Mouse (Mus musculus): ENCODE measurements around the gene Ylpm1. TPM values are rescaled to one million over a fixed set of nuclear protein-coding genes. Genes with fewer than 3 reads are reported as not detected.

Ylpm1 gene
- polyA plus RNA-seq (2014; fragmentation: Nextera tagmentation; extraction: Ambion mirVana), result 44.4 and 46.4 TPM in 2 replicates

- peak; percentile 99 for DNase-seq (ENCODE audit: low spot score, missing footprints)
- Histone ChIP-seq H3K36me3 (ENCODE audit: control insufficient read depth, insufficient read depth, low read length) (no peaks in the 10 kb centered on the region), H3K4me3 (ENCODE audit: low read depth, low read length) (peak within 1 kb of the TSS; percentile 96), H3K9me3 (ENCODE audit: control insufficient read depth, low read length) (no peaks in the 10 kb centered on the region), H3K4me2 (peak within 1 kb of the TSS; percentile 94), H3K9ac (ENCODE audit: low read length) (peak within 1 kb of the TSS; percentile 99), H3K4me1 (ENCODE audit: control insufficient read depth, insufficient read depth, low read length) (peaks cover 14% of the 10 kb centered on the region), H3K27me3 (ENCODE audit: control insufficient read depth, insufficient read depth, low read length) (no peaks in the 10 kb centered on the region), H3K27ac (ENCODE audit: low read depth, low read length) (peak within 1 kb of the TSS; percentile 48)
- under 1% methylated on average over 45 of the region's 45 CpGs for WGBS
- ATAC-seq (ENCODE audit: low FRiP score), result peak; percentile 97
These were observed at the start of gene Ylpm1 for GRCm38 (mm10) chr12:84996083-84996496. Gene Ylpm1, plus strand, starts transcription at chr12:84996321.

DNA sequence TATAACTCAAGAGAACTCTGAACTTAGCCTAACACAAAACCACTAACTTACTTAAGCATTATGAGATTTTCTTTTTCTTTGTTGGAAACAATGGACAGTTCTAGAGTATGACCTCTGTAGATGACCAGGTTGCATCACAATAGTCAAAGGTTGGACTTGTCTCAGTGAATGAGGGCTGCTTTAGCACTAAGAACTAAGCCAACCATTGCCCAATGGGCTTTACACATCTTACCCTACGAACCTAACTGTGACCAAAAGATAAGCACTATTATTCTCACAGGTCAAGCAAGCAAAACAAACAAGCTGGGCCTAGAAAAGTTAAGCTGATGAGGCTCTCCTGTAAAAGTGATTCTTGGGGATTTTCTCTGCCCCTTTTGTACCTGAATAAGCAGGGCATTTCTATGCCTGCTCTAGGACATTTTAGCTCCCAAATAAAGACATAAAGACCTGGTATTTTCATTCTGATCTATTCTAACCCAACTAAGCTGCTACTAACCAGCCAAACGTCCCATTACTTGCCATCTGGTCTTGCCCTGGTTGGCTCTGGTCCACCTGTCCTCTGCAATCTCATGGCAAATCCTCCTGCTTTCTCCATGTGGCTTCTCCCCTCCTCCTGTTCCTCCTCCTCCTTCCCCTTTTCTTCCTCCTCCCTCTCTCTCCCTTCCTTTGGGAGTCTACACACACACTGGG, 48.1 kb upstream of the Ylpm1 start:
- H3K27me3 ChIP-seq (ENCODE audit: control insufficient read depth, insufficient read depth, low read length), result no peaks in the 10 kb centered on the region
- ATAC-seq (ENCODE audit: low FRiP score) (no peak), DNase-seq (ENCODE audit: low spot score, missing footprints) (no peak)
- no peak overlapping the region for H3K27ac ChIP-seq (ENCODE audit: low read depth, low read length)
- H3K9ac ChIP-seq (ENCODE audit: low read length), result no peak overlapping the region
- no peak overlapping the region for H3K4me3 ChIP-seq (ENCODE audit: low read depth, low read length)
- no peaks in the 10 kb centered on the region for H3K9me3 ChIP-seq (ENCODE audit: control insufficient read depth, low read length)
- peaks cover 6% of the 10 kb centered on the region; the same call in 1 of the 2 replicates for H3K36me3 ChIP-seq (ENCODE audit: control insufficient read depth, insufficient read depth, low read length)
- 78% methylated on average over 2 of the region's 2 CpGs for WGBS
- no peak overlapping the region for H3K4me2 ChIP-seq
- H3K4me1 ChIP-seq (ENCODE audit: control insufficient read depth, insufficient read depth, low read length), result no peaks in the 10 kb centered on the region

- H3K36me3 ChIP-seq (ENCODE audit: control insufficient read depth, insufficient read depth, low read length), result peaks cover 6% of the 10 kb centered on the region; the same call in 1 of the 2 replicates
- 94% methylated on average over 6 of the region's 6 CpGs for WGBS
- H3K4me2 ChIP-seq, result no peak overlapping the region
- no peaks in the 10 kb centered on the region for H3K9me3 ChIP-seq (ENCODE audit: control insufficient read depth, low read length)
- no peaks in the 10 kb centered on the region for H3K27me3 ChIP-seq (ENCODE audit: control insufficient read depth, insufficient read depth, low read length)
- ATAC-seq (ENCODE audit: low FRiP score) (no peak), DNase-seq (ENCODE audit: low spot score, missing footprints) (no peak)
- H3K27ac ChIP-seq (ENCODE audit: low read depth, low read length), result no peak overlapping the region
- H3K4me1 ChIP-seq (ENCODE audit: control insufficient read depth, insufficient read depth, low read length), result no peaks in the 10 kb centered on the region
- no peak overlapping the region for H3K9ac ChIP-seq (ENCODE audit: low read length)
- H3K4me3 ChIP-seq (ENCODE audit: low read depth, low read length), result no peak overlapping the region
These were observed 47.4 kb upstream of the Ylpm1 start for GRCm38 (mm10) chr12:84948584-84949285.

GRCm38 (mm10) chr12:84950763-84951162, 45.4 kb upstream of the Ylpm1 start:
- ATAC-seq (ENCODE audit: low FRiP score), result no peak
- Histone ChIP-seq H3K4me2 (no peak overlapping the region), H3K9ac (ENCODE audit: low read length) (no peak overlapping the region), H3K27me3 (ENCODE audit: control insufficient read depth, insufficient read depth, low read length) (no peaks in the 10 kb centered on the region), H3K27ac (ENCODE audit: low read depth, low read length) (no peak overlapping the region), H3K4me3 (ENCODE audit: low read depth, low read length) (no peak overlapping the region), H3K4me1 (ENCODE audit: control insufficient read depth, insufficient read depth, low read length) (no peaks in the 10 kb centered on the region), H3K36me3 (ENCODE audit: control insufficient read depth, insufficient read depth, low read length) (0 out of 2 replicates have a peak, but pooled peaks cover 4% of the 10 kb centered on the region), H3K9me3 (ENCODE audit: control insufficient read depth, low read length) (no peaks in the 10 kb centered on the region)
- no peak for DNase-seq (ENCODE audit: low spot score, missing footprints)
- 95% methylated on average over 6 of the region's 6 CpGs for WGBS

GRCm38 (mm10) chr12:84951531-84951930, 44.6 kb upstream of the Ylpm1 start:
- ATAC-seq (ENCODE audit: low FRiP score) (no peak), DNase-seq (ENCODE audit: low spot score, missing footprints) (no peak)
- no peaks in the 10 kb centered on the region for H3K4me1 ChIP-seq (ENCODE audit: control insufficient read depth, insufficient read depth, low read length)
- H3K36me3 ChIP-seq (ENCODE audit: control insufficient read depth, insufficient read depth, low read length), result 0 out of 2 replicates have a peak, but pooled peaks cover 4% of the 10 kb centered on the region
- WGBS, result 41% methylated on average over 8 of the region's 8 CpGs
- no peak overlapping the region for H3K27ac ChIP-seq (ENCODE audit: low read depth, low read length)
- no peak overlapping the region for H3K9ac ChIP-seq (ENCODE audit: low read length)
- no peak overlapping the region for H3K4me3 ChIP-seq (ENCODE audit: low read depth, low read length)
- H3K9me3 ChIP-seq (ENCODE audit: control insufficient read depth, low read length), result no peaks in the 10 kb centered on the region
- H3K4me2 ChIP-seq, result no peak overlapping the region
- no peaks in the 10 kb centered on the region for H3K27me3 ChIP-seq (ENCODE audit: control insufficient read depth, insufficient read depth, low read length)

DNA sequence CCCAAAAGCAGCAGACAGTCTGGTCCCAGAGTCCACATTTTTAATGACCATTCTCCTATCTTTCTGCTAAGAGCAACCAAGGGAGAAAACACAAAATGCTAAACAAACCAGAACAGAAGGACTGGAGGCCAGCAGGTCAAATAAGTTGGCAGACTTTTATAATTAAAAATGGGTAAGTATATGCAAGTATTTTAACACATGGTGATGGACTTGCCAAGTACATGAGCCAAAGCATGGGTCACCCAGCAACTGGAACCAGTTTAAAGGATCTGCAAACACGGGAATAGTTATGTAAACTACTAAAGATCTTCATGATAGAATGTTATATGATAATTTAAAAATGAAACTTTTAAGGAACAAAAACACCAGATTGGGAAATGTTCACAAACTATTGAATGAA, 43.8 kb upstream of the Ylpm1 start:
- H3K27ac ChIP-seq (ENCODE audit: low read depth, low read length), result no peak overlapping the region
- no peaks in the 10 kb centered on the region for H3K27me3 ChIP-seq (ENCODE audit: control insufficient read depth, insufficient read depth, low read length)
- 86% methylated on average over 1 of the region's 1 CpGs for WGBS
- H3K36me3 ChIP-seq (ENCODE audit: control insufficient read depth, insufficient read depth, low read length), result 0 out of 2 replicates have a peak, but pooled peaks cover 4% of the 10 kb centered on the region
- DNase-seq (ENCODE audit: low spot score, missing footprints) (no peak), ATAC-seq (ENCODE audit: low FRiP score) (no peak)
- H3K4me2 ChIP-seq, result no peak overlapping the region
- H3K4me1 ChIP-seq (ENCODE audit: control insufficient read depth, insufficient read depth, low read length), result no peaks in the 10 kb centered on the region
- H3K9ac ChIP-seq (ENCODE audit: low read length), result no peak overlapping the region
- no peaks in the 10 kb centered on the region for H3K9me3 ChIP-seq (ENCODE audit: control insufficient read depth, low read length)
- no peak overlapping the region for H3K4me3 ChIP-seq (ENCODE audit: low read depth, low read length)

DNA sequence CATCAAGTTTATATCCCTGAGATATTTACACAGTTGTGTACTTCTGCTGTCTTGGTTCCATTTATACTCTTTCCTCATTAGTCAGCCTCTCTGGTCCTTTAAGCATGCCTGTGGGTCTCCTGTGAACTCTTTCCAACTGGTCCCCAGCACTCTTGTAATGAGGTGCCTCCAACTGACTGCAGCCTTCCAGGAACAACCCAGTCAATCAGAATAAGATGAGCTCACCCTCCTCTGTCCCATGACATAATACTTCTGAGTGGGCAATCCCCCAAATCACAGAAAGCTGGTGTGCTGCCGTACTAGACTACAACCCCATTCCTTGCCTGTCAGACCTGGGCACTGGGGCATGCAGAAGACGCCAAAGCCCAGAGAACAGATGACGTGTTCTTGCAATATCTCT, 39.8 kb upstream of the Ylpm1 start:
- Histone ChIP-seq H3K4me1 (ENCODE audit: control insufficient read depth, insufficient read depth, low read length) (no peaks in the 10 kb centered on the region), H3K27me3 (ENCODE audit: control insufficient read depth, insufficient read depth, low read length) (no peaks in the 10 kb centered on the region), H3K9ac (ENCODE audit: low read length) (no peak overlapping the region), H3K4me2 (no peak overlapping the region), H3K4me3 (ENCODE audit: low read depth, low read length) (no peak overlapping the region), H3K36me3 (ENCODE audit: control insufficient read depth, insufficient read depth, low read length) (no peaks in the 10 kb centered on the region), H3K27ac (ENCODE audit: low read depth, low read length) (no peak overlapping the region), H3K9me3 (ENCODE audit: control insufficient read depth, low read length) (no peaks in the 10 kb centered on the region)
- WGBS, result 97% methylated on average over 3 of the region's 3 CpGs
- ATAC-seq (ENCODE audit: low FRiP score) (no peak), DNase-seq (ENCODE audit: low spot score, missing footprints) (no peak)

- Histone ChIP-seq H3K36me3 (ENCODE audit: control insufficient read depth, insufficient read depth, low read length) (no peaks in the 10 kb centered on the region; the same call in 1 of the 2 replicates), H3K27ac (ENCODE audit: low read depth, low read length) (no peak overlapping the region), H3K4me1 (ENCODE audit: control insufficient read depth, insufficient read depth, low read length) (no peaks in the 10 kb centered on the region), H3K4me3 (ENCODE audit: low read depth, low read length) (no peak overlapping the region), H3K27me3 (ENCODE audit: control insufficient read depth, insufficient read depth, low read length) (no peaks in the 10 kb centered on the region), H3K9me3 (ENCODE audit: control insufficient read depth, low read length) (no peaks in the 10 kb centered on the region), H3K9ac (ENCODE audit: low read length) (no peak overlapping the region), H3K4me2 (no peak overlapping the region)
- no peak for ATAC-seq (ENCODE audit: low FRiP score)
- no peak for DNase-seq (ENCODE audit: low spot score, missing footprints)
- WGBS, result 86% methylated on average over 1 of the region's 1 CpGs
These were observed 37.2 kb upstream of the Ylpm1 start for GRCm38 (mm10) chr12:84958794-84959356.

GRCm38 (mm10) chr12:84962606-84963005, 33.5 kb upstream of the Ylpm1 start:
- Histone ChIP-seq H3K27ac (ENCODE audit: low read depth, low read length) (no peak overlapping the region), H3K4me3 (ENCODE audit: low read depth, low read length) (no peak overlapping the region), H3K9ac (ENCODE audit: low read length) (no peak overlapping the region), H3K27me3 (ENCODE audit: control insufficient read depth, insufficient read depth, low read length) (no peaks in the 10 kb centered on the region), H3K4me2 (no peak overlapping the region), H3K4me1 (ENCODE audit: control insufficient read depth, insufficient read depth, low read length) (no peaks in the 10 kb centered on the region), H3K9me3 (ENCODE audit: control insufficient read depth, low read length) (no peaks in the 10 kb centered on the region), H3K36me3 (ENCODE audit: control insufficient read depth, insufficient read depth, low read length) (no peaks in the 10 kb centered on the region; the same call in 1 of the 2 replicates)
- DNase-seq (ENCODE audit: low spot score, missing footprints), result no peak
- ATAC-seq (ENCODE audit: low FRiP score), result no peak
- 79% methylated on average over 7 of the region's 7 CpGs for WGBS

Measured in midbrain, embryonic 11.5 days (tissue).